Mouse (Mus musculus) liver, embryonic 14.5 days (tissue): ENCODE data around the gene Gab1.

Experiments
- CTCF ChIP-seq: IDR thresholded peaks from 2 replicates; pipeline ENCODE4 v1.5.1; 2016; ENCODE audit warnings: antibody characterized with exemption, low read depth, control low read depth
- EP300 ChIP-seq: IDR thresholded peaks from 2 replicates; pipeline ENCODE4 v1.6.1; 2016; ENCODE audit warnings: antibody characterized with exemption, low read depth

DNA sequence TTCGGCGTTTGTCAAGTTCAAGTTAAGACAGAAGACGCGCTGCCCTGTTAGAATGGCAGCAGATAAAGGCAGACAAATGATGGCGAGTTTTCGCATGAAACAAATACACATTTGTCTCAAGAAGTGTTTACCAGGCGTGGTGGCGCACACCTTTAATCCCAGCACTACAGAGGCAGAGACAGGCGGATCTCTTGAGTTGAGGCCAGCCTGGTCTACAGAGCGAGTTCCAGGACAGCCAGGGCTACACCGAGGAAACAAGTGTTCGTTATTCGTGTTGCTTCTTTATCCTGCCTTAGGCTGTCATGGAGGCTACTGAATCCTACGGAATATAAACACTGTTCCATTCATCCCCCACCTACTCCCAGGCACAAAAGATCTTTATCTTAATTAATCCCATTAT is 140.4 kb downstream of the Gab1 start:
- no peak for TF ChIP-seq CTCF
- no peak for TF ChIP-seq EP300
